Mouse (Mus musculus): ENCODE data around the gene Ppfia1.

The Ppfia1 gene

DNA sequence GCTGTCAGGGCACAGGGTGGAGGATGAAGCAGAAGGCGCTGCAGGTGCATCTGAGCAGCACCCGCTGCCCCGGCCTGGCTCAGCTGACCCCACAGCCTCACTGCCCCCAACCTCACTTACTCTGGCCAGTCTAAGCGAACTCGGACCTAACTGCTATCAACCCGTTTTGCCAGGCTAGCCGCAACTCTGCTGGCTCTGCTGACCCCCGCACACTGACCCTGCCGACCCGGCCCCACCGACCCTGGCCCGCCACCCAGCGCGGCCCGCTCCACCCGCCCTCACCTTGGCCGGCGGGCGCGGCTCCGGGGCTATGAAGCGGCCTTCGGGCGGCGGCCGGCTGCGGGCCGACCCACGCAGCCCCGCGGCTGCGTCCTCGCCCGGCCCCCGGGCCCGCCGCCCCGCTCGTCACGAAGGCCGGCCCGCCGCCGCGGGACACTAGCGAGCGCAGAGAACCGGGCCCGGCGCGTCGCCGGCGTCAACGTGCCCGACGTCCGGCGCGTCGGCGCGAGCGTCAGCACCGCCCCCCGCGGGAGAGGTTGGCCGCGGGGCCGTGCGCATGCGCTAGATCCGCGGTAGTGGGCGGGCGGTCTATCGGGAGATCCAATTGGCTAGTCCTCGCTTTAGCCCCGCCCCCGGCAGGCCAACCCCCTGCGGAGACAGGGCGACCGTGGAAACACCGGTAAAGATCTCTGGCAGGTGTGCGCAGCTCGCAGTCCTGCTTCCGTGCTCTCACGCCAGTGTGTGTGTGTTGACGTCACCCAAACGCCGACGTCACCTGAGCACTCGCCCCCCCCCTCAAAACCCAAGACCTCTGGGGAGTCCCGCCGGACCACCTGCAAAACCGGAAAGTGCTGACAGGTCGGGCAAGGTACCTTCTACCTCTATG lies at the start of gene Ppfia1:
Ppfia1 (minus strand) TSS at position 493 of the 886 bp plus-strand sequence.
- peak; percentile 98 to 99 for DNase-seq (ENCODE audit: low spot score in 2 of 2)

DNA sequence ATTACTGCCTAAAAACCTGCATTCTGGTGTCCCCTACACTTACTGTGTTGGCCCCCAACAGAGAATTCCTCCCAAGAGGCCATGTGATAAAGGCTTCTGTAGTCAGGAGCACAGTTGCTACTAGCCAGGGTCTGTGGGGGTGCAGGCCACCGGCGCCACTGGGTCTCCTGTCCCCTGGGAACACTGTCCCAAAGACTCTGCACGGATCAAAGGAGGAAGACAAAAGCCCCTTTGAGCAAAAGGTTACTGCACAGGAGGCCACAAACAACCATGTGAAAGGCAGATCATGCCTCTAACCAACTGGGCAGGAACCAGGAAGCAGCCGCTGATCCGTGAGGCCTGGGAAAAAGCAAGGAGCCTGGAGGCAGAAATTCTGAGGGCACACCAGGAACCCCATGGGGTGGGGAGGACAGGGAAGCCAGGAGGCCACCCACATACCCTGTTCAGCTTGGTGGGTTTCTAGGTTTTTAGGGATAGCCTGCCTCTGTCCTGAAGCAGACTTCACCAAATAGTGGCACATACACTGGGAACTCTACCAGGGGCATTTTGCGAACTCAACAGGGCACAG lies 46.9 kb upstream of the Ppfia1 start:
- no peak for DNase-seq (ENCODE audit: low spot score in 2 of 2)

DNA sequence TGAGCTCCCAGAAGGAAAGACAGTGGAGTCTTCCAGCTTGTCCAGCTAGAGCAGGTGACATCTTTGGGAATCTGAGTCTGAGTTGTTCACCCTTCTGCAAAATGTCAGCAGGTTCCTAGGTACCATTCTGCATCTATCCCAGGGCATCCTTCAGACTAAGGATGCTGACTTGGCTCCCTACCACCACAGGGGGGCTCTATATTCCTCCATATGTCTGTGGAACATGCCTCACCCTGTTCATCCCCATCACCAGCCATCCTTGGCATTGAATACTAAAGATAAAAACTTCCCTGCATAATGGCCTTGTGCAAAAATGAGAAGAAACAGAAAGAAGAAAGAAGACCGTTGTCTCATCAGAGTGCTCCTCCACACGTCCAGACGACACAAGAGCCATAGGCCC lies 36.0 kb upstream of the Ppfia1 start:
- DNase-seq (ENCODE audit: low spot score in 2 of 2) = no peak

GRCm38 (mm10) chr7:144587291-144587690 lies 33.8 kb upstream of the Ppfia1 start:
- no peak for DNase-seq (ENCODE audit: low spot score in 2 of 2)

- DNase-seq (ENCODE audit: low spot score in 2 of 2) = peak; percentile 39 to 72
Measured at GRCm38 (mm10) chr7:144585648-144586047, 32.1 kb upstream of the Ppfia1 start.

DNA sequence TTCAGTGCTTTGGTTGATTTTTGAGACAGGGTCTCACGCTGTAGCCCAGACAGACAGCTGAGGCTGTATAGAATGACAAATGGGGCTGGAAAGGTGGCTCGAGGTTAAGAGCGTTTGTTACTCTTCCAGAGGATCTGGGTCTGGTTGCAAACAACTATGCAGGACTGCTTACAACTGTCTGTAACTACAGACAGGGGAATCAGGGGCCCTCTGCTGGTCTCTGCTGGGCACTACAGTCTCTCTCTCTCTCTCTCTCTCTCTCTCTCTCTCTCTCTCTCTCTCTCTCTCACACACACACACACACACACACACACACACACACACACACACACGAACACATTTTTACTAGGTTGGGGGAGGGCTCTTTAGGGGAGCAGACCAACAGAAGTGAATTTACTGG lies 30.1 kb upstream of the Ppfia1 start:
- peak in 1 of 2 experiments; percentile 70 for DNase-seq (ENCODE audit: low spot score in 2 of 2)

DNA sequence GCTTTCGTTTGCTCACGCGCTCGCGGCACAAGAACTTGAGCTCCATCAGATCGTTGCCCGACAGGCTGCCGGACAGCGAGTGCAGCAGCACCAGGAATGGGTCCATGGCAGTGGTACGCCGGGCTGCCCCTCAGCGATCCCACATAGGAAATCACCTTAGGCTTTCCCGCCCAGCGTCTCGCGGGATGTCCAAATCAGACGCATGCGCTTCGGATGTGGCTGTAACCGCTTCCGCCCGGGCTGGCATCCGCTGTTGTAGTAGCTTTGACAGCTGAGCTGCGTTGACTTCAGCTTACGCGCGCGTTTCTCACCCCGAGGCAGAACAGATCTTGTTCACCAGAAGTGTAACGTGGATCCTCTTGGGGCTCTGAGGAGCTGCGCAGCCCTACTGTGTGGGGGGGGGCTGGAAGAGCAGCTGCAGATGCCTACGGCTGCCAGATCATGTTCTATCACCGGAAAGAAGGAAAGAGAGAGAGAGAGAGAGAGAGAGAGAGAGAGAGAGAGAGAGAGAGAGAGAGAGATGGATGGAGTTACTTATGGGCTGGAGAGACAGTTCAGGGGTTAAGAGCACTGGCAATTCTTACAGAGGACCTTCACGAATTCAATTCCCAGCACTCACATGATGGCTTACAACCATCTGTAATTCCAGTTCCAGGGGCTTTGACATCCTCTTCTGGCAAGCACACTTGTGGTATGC lies 28.9 kb upstream of the Ppfia1 start, which contains the start of gene Fadd:
Fadd (minus strand) TSS at position 180 of the 697 bp plus-strand sequence.
- peak; percentile 88 to 94 for DNase-seq (ENCODE audit: low spot score in 2 of 2)

GRCm38 (mm10) chr7:144581559-144582283 lies 28.2 kb upstream of the Ppfia1 start:
- peak in 1 of 2 experiments; percentile 77 for DNase-seq (ENCODE audit: low spot score in 2 of 2)

DNA sequence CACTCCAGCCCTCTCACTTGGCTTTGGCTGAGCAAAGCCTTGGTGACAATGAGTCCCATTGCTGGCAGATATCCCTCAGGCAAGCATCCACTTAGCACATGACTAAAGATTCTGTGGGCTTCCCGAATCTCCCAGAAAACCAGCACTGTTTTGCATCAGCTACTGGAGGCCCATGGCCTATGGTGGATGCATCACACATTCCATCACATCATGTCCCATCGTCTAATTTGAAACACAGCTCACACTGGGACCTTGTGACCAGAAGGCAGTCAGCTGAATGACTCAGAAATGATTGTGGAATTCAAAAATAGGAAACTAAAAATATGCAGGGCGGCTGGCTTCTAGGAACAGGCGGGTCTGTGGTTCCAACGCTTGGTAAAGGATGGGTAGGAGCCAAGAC lies 24.3 kb upstream of the Ppfia1 start:
- no peak for DNase-seq (ENCODE audit: low spot score in 2 of 2)

GRCm38 (mm10) chr7:144572234-144572633 lies 18.7 kb upstream of the Ppfia1 start:
- DNase-seq (ENCODE audit: low spot score in 2 of 2) = no peak

DNA sequence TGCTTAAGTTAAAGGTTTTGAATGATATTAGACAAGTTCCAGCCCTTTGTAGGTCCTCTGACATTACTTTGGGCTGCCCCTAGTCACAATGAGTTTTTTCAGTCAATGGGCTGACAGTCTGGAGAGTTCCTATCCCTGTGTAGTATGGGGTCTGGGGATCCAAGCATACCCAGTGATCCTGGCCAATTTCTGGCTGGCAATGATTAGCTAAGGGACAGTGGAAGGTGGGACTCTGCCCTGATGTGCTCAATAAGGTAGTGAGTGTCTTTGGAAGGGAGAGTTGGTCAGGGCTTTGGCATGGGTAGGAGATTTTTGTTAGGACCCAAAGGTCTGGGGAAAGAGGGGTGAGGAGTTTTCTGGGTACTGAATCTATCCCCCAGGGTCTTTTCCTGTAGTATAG lies 18.1 kb upstream of the Ppfia1 start:
- DNase-seq (ENCODE audit: low spot score in 2 of 2) = no peak

DNA sequence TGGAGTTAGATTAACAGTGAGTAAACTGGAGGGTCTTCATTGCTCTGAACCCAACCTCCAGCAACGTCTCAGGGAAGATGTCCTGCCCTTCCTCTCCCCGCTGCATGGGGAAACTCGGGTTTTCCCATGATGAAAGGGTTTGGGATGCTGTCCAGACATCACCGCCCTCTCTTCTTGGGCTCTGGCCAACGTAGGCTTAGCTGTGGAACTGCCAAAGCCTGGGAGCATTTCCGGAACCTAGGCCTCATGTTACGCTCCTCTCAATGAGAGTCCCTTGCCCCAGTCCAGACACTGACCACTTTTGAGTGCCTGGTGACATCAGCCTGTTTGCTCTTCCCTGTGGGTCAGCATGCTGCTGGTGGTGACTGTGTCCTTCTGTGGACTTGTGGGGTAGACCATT lies 15.9 kb upstream of the Ppfia1 start:
- DNase-seq (ENCODE audit: low spot score in 2 of 2) = no peak

DNA sequence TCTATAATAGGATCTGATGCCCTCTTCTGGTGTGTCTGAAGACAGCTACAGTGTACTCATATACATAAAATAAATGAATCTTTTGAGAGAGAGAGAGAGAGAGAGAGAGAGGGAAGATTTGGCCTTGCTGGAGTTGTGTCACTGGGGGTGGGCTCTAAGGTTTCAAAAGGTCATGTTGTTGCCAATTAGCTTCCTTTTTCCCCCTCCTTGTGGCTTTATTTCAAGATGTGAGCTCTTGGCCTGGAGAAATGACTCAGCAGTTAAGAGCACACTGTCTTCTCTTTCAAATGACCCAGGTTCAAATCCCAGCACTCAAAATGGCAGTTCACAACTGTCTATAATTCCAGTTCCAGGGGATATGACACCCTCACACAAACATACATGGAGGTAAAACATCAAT lies 14.6 kb upstream of the Ppfia1 start:
- DNase-seq (ENCODE audit: low spot score in 2 of 2) = no peak

DNA sequence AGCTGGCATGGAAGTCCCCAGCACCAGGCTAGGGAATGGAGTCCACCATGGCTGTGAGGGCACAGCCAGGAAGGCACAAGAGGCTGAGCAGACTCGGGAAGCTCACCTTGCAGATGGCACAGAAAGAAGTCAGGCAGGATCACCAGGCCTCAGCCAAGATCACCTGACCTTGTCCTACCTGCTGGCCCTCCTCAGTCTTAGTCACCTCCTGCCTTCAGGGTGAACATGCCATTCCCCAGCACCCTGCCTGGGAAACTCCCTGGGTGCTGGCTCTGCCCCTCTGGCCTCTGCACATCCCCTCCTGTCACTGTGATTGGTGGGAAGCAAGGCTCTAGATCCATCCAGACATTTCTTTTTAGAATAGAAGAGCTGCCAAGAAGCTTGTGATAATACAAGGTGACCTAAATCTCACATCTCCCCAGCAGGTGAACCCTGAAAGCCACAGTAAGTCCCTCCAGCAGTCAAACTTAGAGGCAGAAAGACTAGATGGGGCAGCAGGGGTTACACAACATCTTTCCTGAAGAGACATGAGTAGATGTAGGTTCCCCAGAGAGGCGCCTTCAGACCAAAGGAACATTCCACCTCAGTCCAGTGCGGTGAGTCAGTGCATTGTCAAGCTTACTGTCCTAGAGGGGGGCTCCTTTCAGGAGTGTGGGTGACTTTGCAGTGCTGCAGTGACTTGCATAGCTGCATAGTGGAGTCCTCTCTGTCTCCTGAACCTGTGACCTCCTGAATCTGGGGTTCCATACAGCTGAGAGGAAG lies 13.6 kb upstream of the Ppfia1 start:
- no peak for DNase-seq (ENCODE audit: low spot score in 2 of 2)

DNA sequence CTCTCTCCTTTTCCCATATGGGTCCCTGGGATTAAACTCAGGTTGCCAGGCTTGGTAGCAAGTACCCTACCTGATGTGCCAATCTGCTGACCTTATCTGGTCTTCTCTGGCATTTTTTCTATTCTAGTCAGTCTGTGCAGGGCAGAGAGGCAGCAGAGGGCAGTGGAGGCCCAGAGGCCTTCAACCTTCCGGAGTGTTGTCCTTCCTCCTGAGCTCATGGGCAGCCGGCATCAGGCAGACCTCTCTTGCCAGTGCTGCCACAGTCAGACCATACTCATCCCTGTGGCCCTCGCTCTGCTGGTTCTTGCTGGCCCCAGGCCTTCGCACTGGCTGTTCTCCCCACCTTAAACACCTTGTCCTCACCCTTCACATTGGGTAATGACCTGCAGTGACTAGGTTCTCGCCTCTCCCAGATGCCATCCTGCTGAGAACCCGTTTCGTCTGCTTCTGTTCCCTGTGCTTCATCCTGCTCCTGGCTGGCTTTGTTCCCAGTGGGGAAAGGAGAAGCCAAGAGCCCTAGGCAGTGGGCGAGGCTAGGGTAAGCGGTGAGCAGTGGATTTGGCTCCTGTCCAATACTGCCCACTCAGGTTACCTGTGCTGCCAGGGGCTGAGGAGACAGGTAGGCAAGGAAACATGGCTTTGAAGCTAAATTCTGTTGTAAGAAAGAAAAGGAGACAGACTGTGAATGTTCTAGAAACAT lies 10.1 kb upstream of the Ppfia1 start:
- no peak for DNase-seq (ENCODE audit: low spot score in 2 of 2)

GRCm38 (mm10) chr7:144562016-144562415 lies 8.5 kb upstream of the Ppfia1 start:
- DNase-seq (ENCODE audit: low spot score in 2 of 2) = no peak

- no peak for DNase-seq (ENCODE audit: low spot score in 2 of 2)
Measured at GRCm38 (mm10) chr7:144560594-144560993, 7.1 kb upstream of the Ppfia1 start.

DNA sequence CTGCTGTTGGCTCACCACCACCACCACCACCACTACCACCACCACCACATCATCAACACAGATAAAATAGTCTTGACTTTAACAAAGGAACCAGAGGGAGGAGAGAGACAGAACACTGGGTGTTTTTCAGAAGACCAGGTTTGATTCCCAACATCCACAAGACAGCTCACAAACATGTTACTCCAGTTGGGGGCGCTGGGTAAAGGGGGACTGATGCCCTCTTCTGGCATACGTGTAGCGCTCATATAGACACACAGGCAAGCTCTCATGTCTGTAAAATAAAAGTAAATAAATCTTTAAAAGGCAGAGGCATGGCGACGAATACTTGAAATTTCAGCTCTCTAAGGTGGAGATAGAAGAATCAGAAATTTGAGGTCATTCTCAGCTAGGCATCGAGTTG lies 5.0 kb upstream of the Ppfia1 start:
- DNase-seq (ENCODE audit: low spot score in 2 of 2) = no peak

GRCm38 (mm10) chr7:144554123-144554472 lies 569 bp upstream of the Ppfia1 start:
- DNase-seq (ENCODE audit: low spot score in 2 of 2) = no peak

DNA sequence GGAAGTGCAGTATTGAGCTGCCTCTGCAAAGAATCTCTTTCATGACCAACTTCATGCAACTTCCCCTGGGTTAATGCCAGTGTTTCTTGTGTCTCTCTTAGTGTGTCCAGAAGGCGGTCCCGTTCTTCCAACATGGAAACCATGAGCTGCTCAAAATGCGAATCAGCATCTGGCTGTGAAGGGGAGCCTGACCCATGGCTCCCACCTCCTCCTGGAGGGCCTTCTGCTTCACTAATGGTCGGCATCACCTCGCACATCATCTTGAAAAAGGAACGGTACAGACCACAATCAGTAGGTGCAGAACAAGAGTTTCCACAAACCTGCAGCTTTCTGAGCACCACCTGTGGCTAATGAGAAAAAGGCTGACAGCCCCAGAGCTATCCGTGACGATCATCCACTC lies 1.3 kb downstream of the Ppfia1 start:
- no peak for DNase-seq (ENCODE audit: low spot score in 2 of 2)

DNA sequence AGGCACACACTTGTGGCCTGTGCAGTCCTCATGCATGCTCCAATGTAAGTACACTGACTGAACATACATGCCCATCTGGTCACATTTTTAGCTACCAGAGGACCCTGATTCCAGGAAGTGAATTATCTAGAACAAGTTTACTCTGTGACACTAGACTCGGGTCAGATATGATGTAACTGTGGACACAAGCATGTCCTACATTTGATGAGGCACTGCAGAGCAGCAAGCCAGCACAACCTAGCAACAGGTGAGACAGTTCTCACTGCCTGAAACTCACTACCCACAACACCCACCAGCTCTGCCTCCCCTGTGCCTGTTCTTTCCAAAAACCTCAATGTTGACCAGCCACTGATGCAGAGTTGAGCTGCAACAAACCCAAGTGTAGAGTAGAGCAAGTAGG lies 2.7 kb downstream of the Ppfia1 start:
- DNase-seq (ENCODE audit: low spot score in 2 of 2) = no peak

All from spleen, postnatal 10 days (tissue).